Mouse (Mus musculus): ENCODE data around the gene Pde4c. TPM values are rescaled to one million over a fixed set of nuclear protein-coding genes. Genes with fewer than 3 reads are reported as not detected.

The Pde4c gene
- polyA plus RNA-seq, 2 experiments from 2014 or later, result 0.66 to 0.94 TPM

- no peak for ATAC-seq
These were observed 28.7 kb downstream of the Pde4c start for GRCm38 (mm10) chr8:70752000-70752764.

GRCm38 (mm10) chr8:70753151-70753550 lies 29.6 kb downstream of the Pde4c start:
- peak; percentile 12 for ATAC-seq

- ATAC-seq, result peak; percentile 97
These were observed 30.7 kb downstream of the Pde4c start, which contains the start of gene Rab3a for GRCm38 (mm10) chr8:70754043-70754870. Rab3a (plus strand) TSS chr8:70754679.

GRCm38 (mm10) chr8:70754871-70755660 lies 31.5 kb downstream of the Pde4c start:
- peak; percentile 12 for ATAC-seq

GRCm38 (mm10) chr8:70755661-70756475 lies 32.3 kb downstream of the Pde4c start:
- ATAC-seq, result no peak

GRCm38 (mm10) chr8:70756476-70757040 lies 33.0 kb downstream of the Pde4c start:
- ATAC-seq, result no peak

GRCm38 (mm10) chr8:70757523-70758307 lies 34.2 kb downstream of the Pde4c start:
- ATAC-seq, result no peak

- no peak for ATAC-seq
These were observed 34.7 kb downstream of the Pde4c start for GRCm38 (mm10) chr8:70758308-70758615.

- no peak for ATAC-seq
These were observed 35.4 kb downstream of the Pde4c start for GRCm38 (mm10) chr8:70758616-70759561.

GRCm38 (mm10) chr8:70760350-70760749 lies 36.8 kb downstream of the Pde4c start:
- ATAC-seq, result no peak

GRCm38 (mm10) chr8:70760775-70761406 lies 37.4 kb downstream of the Pde4c start, which contains the start of gene Mpv17l2:
Mpv17l2 (minus strand) TSS chr8:70760946.
- ATAC-seq, result peak; percentile 94

GRCm38 (mm10) chr8:70762118-70762517 lies 38.6 kb downstream of the Pde4c start:
- ATAC-seq, result no peak

- ATAC-seq, result no peak
These were observed 39.8 kb downstream of the Pde4c start for GRCm38 (mm10) chr8:70763354-70763753.

- ATAC-seq, result no peak
These were observed 40.5 kb downstream of the Pde4c start for GRCm38 (mm10) chr8:70764026-70764425.

- ATAC-seq, result no peak
These were observed 41.2 kb downstream of the Pde4c start for GRCm38 (mm10) chr8:70764676-70765075.

- ATAC-seq, result no peak
These were observed 41.8 kb downstream of the Pde4c start for GRCm38 (mm10) chr8:70765329-70765728.

- peak; percentile 65 for ATAC-seq
These were observed 42.5 kb downstream of the Pde4c start for GRCm38 (mm10) chr8:70765838-70766570.
